Mouse (Mus musculus) stomach, postnatal 0 days (tissue): Measurements from ENCODE around the gene Col25a1.

Source experiments
- CTCF ChIP-seq: IDR thresholded peaks from 2 replicates; pipeline ENCODE4 v1.5.1; 2016; ENCODE audit warnings: antibody characterized with exemption, low read depth, mild to moderate bottlenecking, moderate library complexity
- EP300 ChIP-seq: optimal IDR thresholded peaks from 2 replicates; pipeline ENCODE3; 2016; ENCODE audit warnings: antibody characterized with exemption

GRCm38 (mm10) chr3:130633859-130634258 is 502.6 kb downstream of the Col25a1 start:
- TF ChIP-seq CTCF: no peak
- no peak for TF ChIP-seq EP300
